Mouse (Mus musculus) A20 (cell line): ENCODE measurements at regions not wholly inside any gene's neighbourhood (a gene's known extent, or its start where the extent isn't known, plus 50 kb on each side); places are given as distances from the start of the nearest gene placed in this dataset.

ENCODE experiments used
- DNase-seq: peaks from one replicate; pipeline ENCODE4 v3.0.0-alpha.2; 2011; ENCODE audit warnings: low read depth, low spot score

DNA sequence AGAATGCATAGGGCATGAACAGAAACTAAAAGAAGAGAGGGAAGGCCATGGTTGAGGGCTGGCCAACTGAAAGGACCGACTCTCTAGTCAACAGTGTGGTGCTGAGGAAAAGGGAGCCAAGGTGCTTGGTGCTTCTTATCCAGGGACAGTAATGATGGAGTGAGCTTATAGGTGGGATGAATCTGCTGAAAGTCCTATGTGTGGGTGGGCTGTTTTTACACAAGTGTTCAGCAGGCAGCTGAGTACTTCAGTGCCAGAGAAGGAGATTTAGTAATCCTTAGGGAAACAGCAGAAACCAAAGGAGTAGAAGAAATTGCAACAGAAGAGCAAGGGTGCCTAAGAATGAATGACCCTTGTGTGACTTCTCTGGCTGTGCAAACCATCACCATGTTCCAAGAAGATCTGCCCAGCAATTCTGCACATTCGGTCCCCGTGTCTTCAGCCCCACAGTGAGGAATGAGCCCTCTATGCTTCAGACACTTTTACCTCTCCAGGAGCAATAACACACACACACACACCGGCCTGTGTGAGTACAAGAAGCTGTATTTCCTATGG lies 82.1 kb upstream of the Pkn2 start:
- DNase-seq: no peak

GRCm38 (mm10) chr3:142957768-142958167 lies 76.0 kb upstream of the Pkn2 start:
- DNase-seq: no peak

DNA sequence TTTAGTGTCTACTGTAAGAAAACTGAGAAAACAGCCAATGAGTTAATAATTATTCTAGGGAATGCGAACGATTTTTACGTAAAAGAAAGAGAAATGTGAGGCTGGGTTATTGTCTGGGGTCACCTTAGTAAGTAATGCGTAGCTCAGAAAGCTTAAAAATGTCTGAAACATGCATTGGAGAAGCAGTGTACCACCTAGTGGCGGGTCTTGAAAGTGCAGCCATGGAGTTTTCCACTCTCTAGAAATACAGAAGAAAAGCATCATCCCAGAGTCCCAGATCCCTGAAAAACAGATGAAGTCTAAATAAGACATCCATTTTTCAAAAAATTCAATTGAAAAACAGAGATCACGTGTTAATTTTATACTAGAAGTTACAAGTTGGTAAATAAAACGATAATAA lies 67.0 kb upstream of the Pkn2 start:
- peak; percentile 42 for DNase-seq

DNA sequence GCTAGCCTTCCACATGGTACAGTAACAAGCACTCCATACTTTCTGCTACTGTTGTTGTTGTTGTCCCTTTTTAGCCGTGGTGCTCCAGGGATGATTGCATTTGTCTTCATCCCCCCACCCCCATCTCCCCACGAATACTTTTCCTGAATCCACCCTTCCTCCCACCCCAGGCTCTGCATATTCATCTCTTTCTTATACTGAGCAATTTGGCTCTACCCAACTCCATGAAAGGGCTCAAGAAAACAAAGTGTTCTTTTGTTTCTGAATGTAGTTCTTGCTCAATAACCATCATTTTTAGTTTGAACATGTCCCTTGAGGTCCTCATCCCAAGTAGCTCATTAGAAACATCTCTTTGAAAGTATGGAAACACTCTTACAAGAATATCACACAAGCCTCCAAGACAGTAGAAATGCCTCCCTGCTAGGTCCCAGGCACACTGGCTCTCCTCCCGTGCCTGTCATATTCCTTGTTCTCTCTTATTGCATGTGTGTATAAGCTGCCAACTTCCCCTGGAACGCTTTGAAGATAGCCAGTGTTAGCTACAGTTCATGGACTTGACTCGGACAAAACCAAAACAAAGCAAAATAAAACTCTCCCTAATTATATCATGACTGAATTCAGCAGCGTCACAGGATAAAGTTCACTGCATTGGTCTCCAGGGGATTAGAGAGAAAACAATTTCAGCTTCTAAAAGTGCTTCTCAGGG lies 59.7 kb upstream of the Pkn2 start:
- DNase-seq: no peak

DNA sequence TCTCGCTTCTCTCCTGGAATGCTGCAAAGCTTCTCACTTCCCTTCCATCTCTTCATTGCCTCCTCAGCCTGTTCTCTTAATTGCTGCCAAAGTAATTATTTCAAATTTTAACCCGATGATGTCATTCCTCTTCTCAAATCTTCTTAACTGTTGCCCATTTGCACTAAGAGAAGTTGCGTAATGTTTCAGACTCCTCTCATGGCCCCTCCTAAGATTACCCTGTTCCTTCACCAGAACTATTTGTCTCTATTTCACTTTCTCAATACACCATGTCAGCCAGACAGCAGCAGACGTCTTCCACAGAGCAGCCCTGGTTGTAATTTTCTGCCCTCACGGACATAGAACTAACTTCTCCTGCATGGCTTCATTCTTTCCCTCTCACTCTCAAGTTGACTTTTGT lies 59.1 kb upstream of the Pkn2 start:
- no peak for DNase-seq

GRCm38 (mm10) chr3:142939773-142940172 lies 58.0 kb upstream of the Pkn2 start:
- no peak for DNase-seq

DNA sequence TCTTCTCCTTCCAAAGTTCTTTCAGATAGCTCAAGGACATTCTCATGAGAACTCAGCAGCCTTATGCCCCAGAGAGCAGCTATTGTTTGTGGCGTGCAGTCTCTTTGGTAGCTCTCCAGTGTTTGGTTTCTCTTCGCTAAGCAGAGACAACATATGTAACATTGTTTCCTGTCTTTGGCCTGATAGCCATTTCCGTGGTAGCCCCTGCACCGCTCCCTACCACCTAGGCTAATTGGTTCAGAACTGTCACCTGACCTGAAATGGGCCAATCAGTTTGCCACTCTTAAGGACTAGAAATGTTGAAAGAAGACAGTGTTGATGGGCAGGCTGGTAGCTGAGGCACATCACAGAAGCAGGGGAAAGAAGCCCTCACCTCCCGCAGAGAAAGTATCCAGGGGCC lies 54.1 kb upstream of the Pkn2 start:
- no peak for DNase-seq

DNA sequence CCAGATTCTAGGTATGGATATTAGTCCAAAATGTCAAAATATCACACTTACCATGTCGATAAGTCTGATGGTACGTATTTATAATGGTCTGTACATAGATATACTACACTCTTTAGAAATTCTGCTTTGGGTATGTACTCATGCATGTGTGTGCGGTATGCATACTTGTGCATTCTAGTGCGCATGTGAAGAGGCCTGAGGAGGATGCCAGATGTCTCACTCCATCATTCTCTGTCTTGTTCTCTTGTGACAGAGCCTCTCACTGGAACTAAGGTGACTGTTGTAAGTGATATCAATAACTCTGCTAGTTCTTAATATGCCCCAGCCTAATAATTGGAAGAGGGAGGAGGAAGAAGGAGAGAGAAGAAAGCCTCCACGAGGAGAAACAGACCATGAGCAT lies 52.5 kb upstream of the Pkn2 start:
- no peak for DNase-seq

- no peak for DNase-seq
These were observed 52.0 kb upstream of the Pkn2 start for GRCm38 (mm10) chr3:142933684-142934259.
